Mouse (Mus musculus) intestine, embryonic 14.5 days (tissue): ENCODE results near the gene Dld. TPM values are rescaled to one million over a fixed set of nuclear protein-coding genes. Genes with fewer than 3 reads are reported as not detected.

ENCODE experiments used
- ATAC-seq: fragments of 200-750 bp; cut with Nextera tagmentation; replicated peaks from 2 replicates; pipeline ENCODE4 v1.8.0; 2017; ENCODE audit warnings: low read depth, moderate number of reproducible peaks, moderate TSS enrichment, moderate library complexity; ENCODE audit not compliant: low FRiP score, low TSS enrichment
- DNase-seq: peaks from one replicate; pipeline ENCODE4 v3.0.0-alpha.2; 2018; ENCODE audit warnings: low spot score
- H3K27ac ChIP-seq: fragments of 300-500 bp; sonication (generic); 2 replicates; pipeline ENCODE4 v1.5.1; 2014; ENCODE audit warnings: low read depth, mild to moderate bottlenecking, control low read depth
- H3K27me3 ChIP-seq: fragments of 300-500 bp; sonication (generic); replicated peaks from 2 replicates; pipeline ENCODE4 v1.6.1; 2014; ENCODE audit warnings: low read length, control low read depth; ENCODE audit not compliant: control insufficient read depth, insufficient read depth
- H3K36me3 ChIP-seq: fragments of 300-500 bp; sonication (generic); 2 replicates; pipeline ENCODE4 v1.6.1; 2014; ENCODE audit warnings: low read length, control low read depth; ENCODE audit not compliant: control insufficient read depth, insufficient read depth
- H3K4me1 ChIP-seq: fragments of 300-500 bp; sonication (generic); replicated peaks from 2 replicates; pipeline ENCODE4 v1.6.1; 2014; ENCODE audit warnings: low read length, control low read depth, mixed read lengths; ENCODE audit not compliant: control insufficient read depth, insufficient read depth
- H3K4me2 ChIP-seq: fragments of 300-500 bp; sonication (generic); 2 replicates; pipeline ENCODE4 v1.6.1; 2014; ENCODE audit warnings: low read length
- H3K4me3 ChIP-seq: fragments of 300-500 bp; sonication (generic); 2 replicates; pipeline ENCODE4 v1.5.1; 2014; ENCODE audit warnings: low read depth, low read length, control low read depth, mixed read lengths
- H3K9ac ChIP-seq: fragments of 300-500 bp; sonication (generic); 2 replicates; pipeline ENCODE4 v1.6.1; 2014; ENCODE audit warnings: mild to moderate bottlenecking, low read length
- H3K9me3 ChIP-seq: fragments of 300-500 bp; sonication (generic); 2 replicates; pipeline ENCODE4 v1.6.1; 2016; ENCODE audit warnings: low read length, control low read depth; ENCODE audit not compliant: control insufficient read depth
- WGBS: fragments of 180-500 bp; shearing (Covaris S2); extraction: QIAGEN DNeasy Blood & Tissue Kit; methylation state at CpG from one replicate; pipeline ENCODE4 v1.1.7; 2014; 5-methylcytosine and 5-hydroxymethylcytosine counted together
- polyA plus RNA-seq: library from polyadenylated mRNA; unstranded; fragments of >200 nt; fragmentation: Nextera tagmentation; extraction: Ambion mirVana; gene quantifications from 2 replicates; pipeline ENCODE4 v1.2.1, GENCODE M21; 2014

Gene Dld
- polyA plus RNA-seq, 1 experiment from 2014 or later, result 128 TPM

GRCm38 (mm10) chr12:31315961-31316360, 35.3 kb downstream of the Dld start:
- Histone ChIP-seq H3K9ac (no peak overlapping the region), H3K27ac (no peak overlapping the region), H3K36me3 (peaks cover 100% of the 10 kb centered on the region), H3K4me1 (no peaks in the 10 kb centered on the region), H3K4me3 (no peak overlapping the region), H3K9me3 (no peaks in the 10 kb centered on the region), H3K27me3 (no peaks in the 10 kb centered on the region), H3K4me2 (no peak overlapping the region)
- no peak for ATAC-seq
- WGBS, result 80% methylated on average over 6 of the region's 6 CpGs
- DNase-seq, result no peak

- ATAC-seq, result no peak
- H3K4me3 ChIP-seq, result no peak overlapping the region
- no peaks in the 10 kb centered on the region for H3K27me3 ChIP-seq
- no peak overlapping the region for H3K4me2 ChIP-seq
- no peak overlapping the region for H3K9ac ChIP-seq
- H3K27ac ChIP-seq, result no peak overlapping the region
- H3K9me3 ChIP-seq, result no peaks in the 10 kb centered on the region
- no peaks in the 10 kb centered on the region for H3K4me1 ChIP-seq
- H3K36me3 ChIP-seq, result peaks cover 100% of the 10 kb centered on the region
- 85% methylated on average over 7 of the region's 7 CpGs for WGBS
- DNase-seq, result no peak
These were observed 36.9 kb downstream of the Dld start for GRCm38 (mm10) chr12:31314310-31314709.

GRCm38 (mm10) chr12:31313136-31313535, 38.1 kb downstream of the Dld start:
- ATAC-seq, result no peak
- no peak overlapping the region for H3K4me2 ChIP-seq
- H3K36me3 ChIP-seq, result peaks cover 100% of the 10 kb centered on the region
- H3K9ac ChIP-seq, result no peak overlapping the region
- no peak overlapping the region for H3K27ac ChIP-seq
- H3K4me1 ChIP-seq, result no peaks in the 10 kb centered on the region
- H3K4me3 ChIP-seq, result no peak overlapping the region
- H3K9me3 ChIP-seq, result no peaks in the 10 kb centered on the region
- DNase-seq, result no peak
- no peaks in the 10 kb centered on the region for H3K27me3 ChIP-seq
- 93% methylated on average over 4 of the region's 4 CpGs for WGBS

- Histone ChIP-seq H3K9ac (no peak overlapping the region), H3K4me2 (no peak overlapping the region), H3K4me3 (no peak overlapping the region), H3K4me1 (no peaks in the 10 kb centered on the region), H3K36me3 (peaks cover 100% of the 10 kb centered on the region), H3K27me3 (no peaks in the 10 kb centered on the region), H3K27ac (no peak overlapping the region), H3K9me3 (no peaks in the 10 kb centered on the region)
- no peak for ATAC-seq
- 98% methylated on average over 5 of the region's 5 CpGs for WGBS
- DNase-seq, result no peak
These were observed 39.0 kb downstream of the Dld start for GRCm38 (mm10) chr12:31312281-31312680.

- Histone ChIP-seq H3K36me3 (peaks cover 100% of the 10 kb centered on the region), H3K4me1 (no peaks in the 10 kb centered on the region), H3K27me3 (no peaks in the 10 kb centered on the region), H3K4me2 (no peak overlapping the region), H3K27ac (no peak overlapping the region), H3K9me3 (no peaks in the 10 kb centered on the region), H3K9ac (no peak overlapping the region), H3K4me3 (no peak overlapping the region)
- no peak for ATAC-seq
- DNase-seq, result no peak
- 83% methylated on average over 9 of the region's 9 CpGs for WGBS
These were observed 39.5 kb downstream of the Dld start for GRCm38 (mm10) chr12:31311671-31312265.

GRCm38 (mm10) chr12:31310687-31311086, 40.6 kb downstream of the Dld start:
- Histone ChIP-seq H3K27ac (no peak overlapping the region), H3K4me1 (no peaks in the 10 kb centered on the region), H3K36me3 (peaks cover 100% of the 10 kb centered on the region), H3K9me3 (no peaks in the 10 kb centered on the region), H3K4me2 (no peak overlapping the region), H3K27me3 (no peaks in the 10 kb centered on the region), H3K4me3 (no peak overlapping the region), H3K9ac (no peak overlapping the region)
- 0 out of 2 replicates have a peak, but pooled peaks have one; percentile 37 for ATAC-seq
- DNase-seq, result no peak
- 85% methylated on average over 9 of the region's 9 CpGs for WGBS

- DNase-seq (no peak), ATAC-seq (no peak; the same call in 1 of the 2 replicates)
- Histone ChIP-seq H3K9me3 (no peaks in the 10 kb centered on the region), H3K4me2 (no peak overlapping the region), H3K4me1 (no peaks in the 10 kb centered on the region), H3K9ac (no peak overlapping the region), H3K27me3 (no peaks in the 10 kb centered on the region), H3K27ac (no peak overlapping the region), H3K4me3 (no peak overlapping the region), H3K36me3 (peaks cover 100% of the 10 kb centered on the region)
- WGBS, result 89% methylated on average over 8 of the region's 8 CpGs
These were observed 43.5 kb downstream of the Dld start for GRCm38 (mm10) chr12:31307756-31308155.

- Histone ChIP-seq H3K9ac (no peak overlapping the region), H3K36me3 (peaks cover 100% of the 10 kb centered on the region), H3K27ac (no peak overlapping the region), H3K27me3 (no peaks in the 10 kb centered on the region), H3K4me3 (no peak overlapping the region), H3K4me2 (no peak overlapping the region), H3K4me1 (no peaks in the 10 kb centered on the region), H3K9me3 (no peaks in the 10 kb centered on the region)
- DNase-seq (no peak), ATAC-seq (no peak)
- 92% methylated on average over 8 of the region's 8 CpGs for WGBS
These were observed 44.2 kb downstream of the Dld start for GRCm38 (mm10) chr12:31307011-31307410.

GRCm38 (mm10) chr12:31306075-31306675, 45.1 kb downstream of the Dld start:
- no peak overlapping the region for H3K4me3 ChIP-seq
- H3K9ac ChIP-seq, result no peak overlapping the region
- H3K36me3 ChIP-seq, result peaks cover 100% of the 10 kb centered on the region
- no peaks in the 10 kb centered on the region for H3K9me3 ChIP-seq
- WGBS, result 48% methylated on average over 5 of the region's 5 CpGs
- ATAC-seq, result no peak
- no peaks in the 10 kb centered on the region for H3K4me1 ChIP-seq
- DNase-seq, result no peak
- H3K4me2 ChIP-seq, result no peak overlapping the region
- no peak overlapping the region for H3K27ac ChIP-seq
- H3K27me3 ChIP-seq, result no peaks in the 10 kb centered on the region
